Mouse (Mus musculus) embryonic fibroblast, embryonic 13.5 days (primary cell): ENCODE data around the gene Abhd12.

Experiments used
- CTCF ChIP-seq: IDR thresholded peaks from 2 replicates; pipeline ENCODE4 v1.5.1; 2011; ENCODE audit warnings: mild to moderate bottlenecking, control low read depth, low read length, moderate library complexity, borderline replicate concordance; ENCODE audit not compliant: insufficient read depth
- POLR2A ChIP-seq: IDR thresholded peaks from 2 replicates; pipeline ENCODE4 v1.6.1; 2011; ENCODE audit warnings: low read depth, mild to moderate bottlenecking, control low read depth, low read length, moderate library complexity

GRCm38 (mm10) chr2:150910295-150910881, 5.8 kb upstream of the Abhd12 start:
- TF ChIP-seq CTCF (no peak), POLR2A (no peak)
